Mouse (Mus musculus) spleen, postnatal 14 days (tissue): ENCODE measurements around the gene Zfp579.
A peak's percentile ranks its signal among the peaks of the same experiment; 100 is the strongest.

Experiments
- DNase-seq, 2 experiments: peaks; one replicate each; pipeline ENCODE4 v3.0.0; 2021 to 2022; ENCODE audit warnings: low spot score in 2 of 2

Gene Zfp579

GRCm38 (mm10) chr7:4957361-4957760 lies 38.6 kb downstream of the Zfp579 start:
- peak in 1 of 2 experiments; percentile 14 for DNase-seq

- no peak for DNase-seq
These were observed 42.0 kb downstream of the Zfp579 start for GRCm38 (mm10) chr7:4953815-4954445.

GRCm38 (mm10) chr7:4950561-4951342 lies 45.2 kb downstream of the Zfp579 start:
- DNase-seq, result no peak

- DNase-seq, result no peak
These were observed 47.6 kb downstream of the Zfp579 start for GRCm38 (mm10) chr7:4948386-4948785.

GRCm38 (mm10) chr7:4947855-4948254 lies 48.1 kb downstream of the Zfp579 start:
- DNase-seq, result no peak

- peak; percentile 86 to 93 for DNase-seq
These were observed 52.6 kb downstream of the Zfp579 start for GRCm38 (mm10) chr7:4943223-4943815.

GRCm38 (mm10) chr7:4942673-4943072 lies 53.3 kb downstream of the Zfp579 start:
- no peak for DNase-seq

GRCm38 (mm10) chr7:4940068-4940479 lies 55.9 kb downstream of the Zfp579 start:
- DNase-seq, result peak; percentile 65 to 82

GRCm38 (mm10) chr7:4938456-4938855 lies 57.5 kb downstream of the Zfp579 start:
- peak; percentile 60 to 72 for DNase-seq

- DNase-seq, result no peak
These were observed 58.6 kb downstream of the Zfp579 start for GRCm38 (mm10) chr7:4937392-4937791.

- DNase-seq, result no peak
These were observed 59.1 kb downstream of the Zfp579 start for GRCm38 (mm10) chr7:4936832-4937231.

- no peak for DNase-seq
These were observed 61.6 kb downstream of the Zfp579 start for GRCm38 (mm10) chr7:4934160-4934914.
